Mouse (Mus musculus): ENCODE results near the gene Bcl2l11. TPM values are rescaled to one million over a fixed set of nuclear protein-coding genes. Genes with fewer than 3 reads are reported as not detected.

Bcl2l11 gene
- polyA plus RNA-seq, 1 experiment from 2014 or later, result 7.4 TPM

GRCm38 (mm10) chr2:128132635-128133034 lies 6.8 kb downstream of the Bcl2l11 start:
- H3K4me2 ChIP-seq (ENCODE audit: low read length), result no peak overlapping the region
- peaks cover 9% of the 10 kb centered on the region for H3K4me1 ChIP-seq (ENCODE audit: control insufficient read depth, insufficient read depth, low read length)
- no peak overlapping the region for H3K27ac ChIP-seq (ENCODE audit: low read length)
- no peak for ATAC-seq
- no peak overlapping the region for H3K9ac ChIP-seq (ENCODE audit: low read depth, low read length)
- no peak overlapping the region for H3K4me3 ChIP-seq (ENCODE audit: low read depth, low read length)
- WGBS, result 91% methylated on average over 5 of the region's 5 CpGs
- H3K27me3 ChIP-seq (ENCODE audit: control insufficient read depth, insufficient read depth, low read depth, low read length), result no peaks in the 10 kb centered on the region
- no peaks in the 10 kb centered on the region for H3K36me3 ChIP-seq (ENCODE audit: control insufficient read depth, insufficient read depth, low read length)
- H3K9me3 ChIP-seq (replicated peaks; ENCODE audit: control insufficient read depth, low read length, poor library complexity, severe bottlenecking), result no peaks in the 10 kb centered on the region

GRCm38 (mm10) chr2:128133865-128134264 lies 8.0 kb downstream of the Bcl2l11 start:
- H3K9me3 ChIP-seq (replicated peaks; ENCODE audit: control insufficient read depth, low read length, poor library complexity, severe bottlenecking), result no peaks in the 10 kb centered on the region
- no peak for ATAC-seq
- no peaks in the 10 kb centered on the region for H3K36me3 ChIP-seq (ENCODE audit: control insufficient read depth, insufficient read depth, low read length)
- no peak overlapping the region for H3K4me2 ChIP-seq (ENCODE audit: low read length)
- H3K4me3 ChIP-seq (ENCODE audit: low read depth, low read length), result no peak overlapping the region
- H3K4me1 ChIP-seq (ENCODE audit: control insufficient read depth, insufficient read depth, low read length), result no peaks in the 10 kb centered on the region; the same call in 1 of the 2 replicates
- no peak overlapping the region for H3K27ac ChIP-seq (ENCODE audit: low read length)
- no peaks in the 10 kb centered on the region for H3K27me3 ChIP-seq (ENCODE audit: control insufficient read depth, insufficient read depth, low read depth, low read length)
- no peak overlapping the region for H3K9ac ChIP-seq (ENCODE audit: low read depth, low read length)

DNA sequence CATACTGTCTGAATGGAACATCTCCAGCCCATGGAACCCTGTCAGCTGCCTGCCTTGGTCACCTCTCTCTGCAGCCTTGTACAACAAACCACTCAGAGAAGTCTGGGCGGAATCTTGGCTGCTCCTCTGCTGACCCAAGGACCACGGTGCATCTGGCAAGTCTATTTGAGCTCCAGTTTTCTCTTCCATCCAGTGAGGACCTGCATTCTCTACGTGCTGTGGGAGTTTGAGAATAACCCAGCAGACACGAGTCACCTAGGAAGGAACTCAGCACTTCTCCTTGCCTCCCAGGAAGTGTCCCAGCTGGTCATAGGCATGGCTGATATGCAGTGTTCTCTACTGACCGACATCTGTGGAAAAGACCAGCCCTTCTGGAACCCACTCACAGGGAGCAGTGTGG lies 8.6 kb downstream of the Bcl2l11 start:
- Histone ChIP-seq H3K27ac (ENCODE audit: low read length) (no peak overlapping the region), H3K9ac (ENCODE audit: low read depth, low read length) (no peak overlapping the region), H3K4me2 (ENCODE audit: low read length) (no peak overlapping the region), H3K4me1 (ENCODE audit: control insufficient read depth, insufficient read depth, low read length) (peaks cover 3% of the 10 kb centered on the region; the same call in 1 of the 2 replicates), H3K9me3 (replicated peaks; ENCODE audit: control insufficient read depth, low read length, poor library complexity, severe bottlenecking) (no peaks in the 10 kb centered on the region), H3K36me3 (ENCODE audit: control insufficient read depth, insufficient read depth, low read length) (no peaks in the 10 kb centered on the region), H3K4me3 (ENCODE audit: low read depth, low read length) (no peak overlapping the region), H3K27me3 (ENCODE audit: control insufficient read depth, insufficient read depth, low read depth, low read length) (no peaks in the 10 kb centered on the region)
- 82% methylated on average over 5 of the region's 5 CpGs for WGBS
- ATAC-seq, result no peak

DNA sequence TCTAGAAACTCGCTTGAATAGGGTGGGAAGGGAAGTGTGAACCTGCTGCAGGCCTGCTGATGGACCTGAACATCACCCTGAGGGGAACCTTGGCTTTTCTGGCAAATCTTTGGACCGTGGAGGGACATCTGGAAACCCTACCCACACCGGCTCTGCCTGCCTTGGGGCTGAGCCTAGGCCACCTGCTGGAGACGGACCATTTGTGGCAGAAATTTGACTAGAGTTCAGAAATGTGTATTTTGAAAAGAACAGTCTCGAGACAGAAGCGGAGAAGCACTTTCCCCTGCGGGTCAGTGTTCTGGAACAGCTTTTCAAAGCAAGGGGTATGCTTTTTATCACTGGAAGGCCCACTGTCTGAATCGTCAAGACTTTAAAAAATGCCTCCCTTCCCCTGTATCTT lies 9.1 kb downstream of the Bcl2l11 start:
- no peaks in the 10 kb centered on the region for H3K36me3 ChIP-seq (ENCODE audit: control insufficient read depth, insufficient read depth, low read length)
- H3K4me3 ChIP-seq (ENCODE audit: low read depth, low read length), result no peak overlapping the region
- peaks cover 5% of the 10 kb centered on the region; the same call in 1 of the 2 replicates for H3K4me1 ChIP-seq (ENCODE audit: control insufficient read depth, insufficient read depth, low read length)
- no peak overlapping the region for H3K27ac ChIP-seq (ENCODE audit: low read length)
- no peak overlapping the region for H3K9ac ChIP-seq (ENCODE audit: low read depth, low read length)
- WGBS, result 82% methylated on average over 8 of the region's 8 CpGs
- H3K4me2 ChIP-seq (ENCODE audit: low read length), result no peak overlapping the region
- H3K27me3 ChIP-seq (ENCODE audit: control insufficient read depth, insufficient read depth, low read depth, low read length), result no peaks in the 10 kb centered on the region
- ATAC-seq, result no peak
- H3K9me3 ChIP-seq (replicated peaks; ENCODE audit: control insufficient read depth, low read length, poor library complexity, severe bottlenecking), result no peaks in the 10 kb centered on the region

DNA sequence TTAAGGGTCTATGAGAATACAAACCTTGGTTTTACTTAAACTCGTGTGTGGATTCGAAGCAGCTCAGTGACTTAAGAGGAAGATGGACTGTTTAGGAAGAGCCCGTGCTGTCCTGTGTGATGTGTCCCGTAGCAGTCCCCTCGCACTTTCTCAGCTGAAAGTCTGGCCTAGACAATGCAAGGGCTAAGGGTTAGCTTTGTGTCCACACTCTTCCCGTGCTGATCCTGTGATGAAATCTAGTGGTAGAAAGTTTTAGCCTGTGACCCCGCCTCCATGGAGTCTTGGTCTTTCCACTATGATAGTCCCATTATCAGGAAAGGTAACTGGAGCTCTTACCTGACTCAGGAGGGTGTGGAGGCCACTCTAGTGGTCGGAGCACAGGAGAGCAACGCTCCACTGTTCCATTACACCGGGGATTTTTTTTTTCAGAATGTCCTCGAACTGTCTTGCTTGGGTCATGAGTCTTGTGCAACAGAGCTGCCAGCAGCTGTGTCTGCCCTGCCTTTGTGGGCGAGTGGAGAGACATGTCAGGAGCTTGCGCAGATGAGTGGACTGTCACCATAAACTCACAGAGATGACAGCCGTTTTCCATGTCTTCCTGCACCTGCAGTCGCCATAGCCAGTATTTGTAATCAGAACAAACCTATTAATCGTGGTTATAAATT lies 11.1 kb downstream of the Bcl2l11 start:
- no peak overlapping the region for H3K27ac ChIP-seq (ENCODE audit: low read length)
- H3K4me2 ChIP-seq (ENCODE audit: low read length), result no peak overlapping the region
- no peaks in the 10 kb centered on the region for H3K9me3 ChIP-seq (replicated peaks; ENCODE audit: control insufficient read depth, low read length, poor library complexity, severe bottlenecking)
- H3K36me3 ChIP-seq (ENCODE audit: control insufficient read depth, insufficient read depth, low read length), result no peaks in the 10 kb centered on the region
- 90% methylated on average over 16 of the region's 16 CpGs for WGBS
- no peaks in the 10 kb centered on the region for H3K27me3 ChIP-seq (ENCODE audit: control insufficient read depth, insufficient read depth, low read depth, low read length)
- no peak overlapping the region for H3K9ac ChIP-seq (ENCODE audit: low read depth, low read length)
- no peak overlapping the region for H3K4me3 ChIP-seq (ENCODE audit: low read depth, low read length)
- peaks cover 10% of the 10 kb centered on the region for H3K4me1 ChIP-seq (ENCODE audit: control insufficient read depth, insufficient read depth, low read length)
- ATAC-seq, result no peak

GRCm38 (mm10) chr2:128137480-128138276 lies 11.8 kb downstream of the Bcl2l11 start:
- H3K4me2 ChIP-seq (ENCODE audit: low read length), result no peak overlapping the region
- H3K9ac ChIP-seq (ENCODE audit: low read depth, low read length), result no peak overlapping the region
- H3K27me3 ChIP-seq (ENCODE audit: control insufficient read depth, insufficient read depth, low read depth, low read length), result no peaks in the 10 kb centered on the region
- no peak overlapping the region for H3K4me3 ChIP-seq (ENCODE audit: low read depth, low read length)
- peaks cover 10% of the 10 kb centered on the region for H3K4me1 ChIP-seq (ENCODE audit: control insufficient read depth, insufficient read depth, low read length)
- no peak overlapping the region for H3K27ac ChIP-seq (ENCODE audit: low read length)
- no peaks in the 10 kb centered on the region for H3K36me3 ChIP-seq (ENCODE audit: control insufficient read depth, insufficient read depth, low read length)
- no peak for ATAC-seq
- 80% methylated on average over 22 of the region's 22 CpGs for WGBS
- no peaks in the 10 kb centered on the region for H3K9me3 ChIP-seq (replicated peaks; ENCODE audit: control insufficient read depth, low read length, poor library complexity, severe bottlenecking)

DNA sequence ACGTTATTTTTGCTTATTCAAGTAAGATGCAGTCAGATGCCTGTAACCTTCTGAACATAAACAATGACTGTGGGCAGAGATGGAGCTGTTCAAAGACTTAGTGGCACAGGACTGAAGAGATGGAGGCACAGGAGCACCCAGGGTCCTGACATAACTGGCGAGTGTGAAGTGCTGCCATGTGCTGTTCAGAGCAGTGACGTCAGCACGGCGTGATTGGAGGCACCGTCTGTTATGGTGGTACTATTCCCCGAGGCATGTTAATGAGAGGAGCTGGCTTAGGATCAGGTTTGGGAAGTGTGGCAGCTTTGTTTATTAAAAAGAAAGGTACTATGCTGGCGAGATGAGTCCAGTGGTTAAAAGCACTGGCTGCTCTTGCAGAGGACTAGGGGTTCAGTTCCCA lies 13.1 kb downstream of the Bcl2l11 start:
- H3K27me3 ChIP-seq (ENCODE audit: control insufficient read depth, insufficient read depth, low read depth, low read length), result no peaks in the 10 kb centered on the region
- WGBS, result 53% methylated on average over 8 of the region's 8 CpGs
- no peaks in the 10 kb centered on the region for H3K9me3 ChIP-seq (replicated peaks; ENCODE audit: control insufficient read depth, low read length, poor library complexity, severe bottlenecking)
- no peak overlapping the region for H3K27ac ChIP-seq (ENCODE audit: low read length)
- H3K4me2 ChIP-seq (ENCODE audit: low read length), result no peak overlapping the region
- ATAC-seq, result peak; percentile 40; the same call in 1 of the 2 replicates
- H3K4me3 ChIP-seq (ENCODE audit: low read depth, low read length), result no peak overlapping the region
- H3K4me1 ChIP-seq (ENCODE audit: control insufficient read depth, insufficient read depth, low read length), result peaks cover 10% of the 10 kb centered on the region
- no peaks in the 10 kb centered on the region for H3K36me3 ChIP-seq (ENCODE audit: control insufficient read depth, insufficient read depth, low read length)
- H3K9ac ChIP-seq (ENCODE audit: low read depth, low read length), result no peak overlapping the region

DNA sequence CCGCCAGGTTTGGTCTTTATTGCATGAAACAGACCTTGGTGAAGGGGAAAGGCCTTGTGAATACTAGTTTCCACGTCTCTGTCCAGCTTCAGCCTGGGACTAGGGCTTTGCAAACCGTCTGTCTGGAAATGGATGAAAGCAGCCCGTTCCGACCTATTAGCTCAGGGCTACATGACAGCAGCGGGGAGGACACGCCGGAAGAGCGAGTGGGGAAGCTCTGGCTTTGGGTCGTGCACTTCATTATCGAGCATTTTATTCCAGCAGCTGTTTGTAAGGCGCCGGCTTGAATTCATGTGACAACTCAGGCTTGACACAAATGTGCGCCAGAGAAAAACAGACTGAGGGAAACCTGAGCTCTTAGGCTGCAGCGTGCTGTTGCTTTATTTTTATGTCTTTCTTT lies 13.9 kb downstream of the Bcl2l11 start:
- ATAC-seq, result peak; percentile 69; the same call in 1 of the 2 replicates
- no peak overlapping the region for H3K27ac ChIP-seq (ENCODE audit: low read length)
- H3K9ac ChIP-seq (ENCODE audit: low read depth, low read length), result no peak overlapping the region
- H3K4me3 ChIP-seq (ENCODE audit: low read depth, low read length), result no peak overlapping the region
- H3K9me3 ChIP-seq (replicated peaks; ENCODE audit: control insufficient read depth, low read length, poor library complexity, severe bottlenecking), result no peaks in the 10 kb centered on the region
- H3K36me3 ChIP-seq (ENCODE audit: control insufficient read depth, insufficient read depth, low read length), result no peaks in the 10 kb centered on the region
- no peaks in the 10 kb centered on the region for H3K27me3 ChIP-seq (ENCODE audit: control insufficient read depth, insufficient read depth, low read depth, low read length)
- H3K4me1 ChIP-seq (ENCODE audit: control insufficient read depth, insufficient read depth, low read length), result peaks cover 10% of the 10 kb centered on the region
- H3K4me2 ChIP-seq (ENCODE audit: low read length), result peak overlapping the region; percentile 5; the same call in 1 of the 2 replicates
- 34% methylated on average over 15 of the region's 15 CpGs for WGBS

DNA sequence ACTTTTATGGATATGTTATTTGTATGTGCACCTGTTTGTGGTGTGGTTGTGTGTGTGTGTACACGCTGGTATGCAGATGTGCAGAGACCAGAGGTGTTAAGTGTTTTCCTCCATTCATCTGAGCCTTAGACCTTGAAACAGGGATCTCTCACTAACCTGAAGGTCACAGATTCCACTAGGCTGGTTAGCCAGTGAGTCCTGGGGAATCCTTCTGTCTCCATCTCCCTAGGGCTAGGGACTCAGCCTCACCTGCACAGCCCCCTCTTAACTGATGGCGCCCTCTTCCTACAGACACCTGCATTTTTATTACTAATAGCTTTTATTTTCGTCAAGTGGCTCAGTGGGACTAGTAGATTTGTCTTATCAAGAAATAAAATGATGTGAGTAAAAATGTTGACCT lies 14.3 kb downstream of the Bcl2l11 start:
- no peak overlapping the region for H3K4me3 ChIP-seq (ENCODE audit: low read depth, low read length)
- H3K4me2 ChIP-seq (ENCODE audit: low read length), result peak overlapping the region; percentile 5; the same call in 1 of the 2 replicates
- no peak overlapping the region for H3K27ac ChIP-seq (ENCODE audit: low read length)
- no peak overlapping the region for H3K9ac ChIP-seq (ENCODE audit: low read depth, low read length)
- WGBS, result 76% methylated on average over 3 of the region's 3 CpGs
- no peaks in the 10 kb centered on the region for H3K36me3 ChIP-seq (ENCODE audit: control insufficient read depth, insufficient read depth, low read length)
- no peaks in the 10 kb centered on the region for H3K9me3 ChIP-seq (replicated peaks; ENCODE audit: control insufficient read depth, low read length, poor library complexity, severe bottlenecking)
- H3K27me3 ChIP-seq (ENCODE audit: control insufficient read depth, insufficient read depth, low read depth, low read length), result no peaks in the 10 kb centered on the region
- 0 out of 2 replicates have a peak, but pooled peaks have one; percentile 23 for ATAC-seq
- peaks cover 10% of the 10 kb centered on the region for H3K4me1 ChIP-seq (ENCODE audit: control insufficient read depth, insufficient read depth, low read length)
